Mouse (Mus musculus): ENCODE data around the gene Atr.

Atr gene

GRCm38 (mm10) chr9:95857414-95858026 lies at the start of gene Atr:
Gene Atr, plus strand, starts transcription at chr9:95857597.
- peak; percentile 92 for DNase-seq

DNA sequence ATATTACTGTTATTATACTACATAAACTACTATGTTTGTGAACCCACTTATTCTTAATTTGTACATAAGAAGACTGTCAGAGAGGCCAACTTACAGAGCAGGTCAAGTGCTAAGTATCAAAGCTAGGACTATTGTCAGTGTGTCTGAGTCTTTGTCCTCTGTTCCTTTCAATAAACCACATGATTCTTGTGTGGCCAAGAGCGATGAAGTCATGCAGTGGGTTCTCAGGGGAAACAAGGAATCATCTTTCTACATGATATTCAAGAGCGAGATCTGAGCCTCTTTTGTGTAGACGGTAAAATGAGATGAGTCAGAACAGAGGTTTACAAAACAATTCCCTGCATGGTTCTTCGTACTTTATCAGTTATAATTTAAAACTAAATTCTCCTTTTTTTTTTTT lies 47.8 kb upstream of the Atr start:
- DNase-seq = no peak

DNA sequence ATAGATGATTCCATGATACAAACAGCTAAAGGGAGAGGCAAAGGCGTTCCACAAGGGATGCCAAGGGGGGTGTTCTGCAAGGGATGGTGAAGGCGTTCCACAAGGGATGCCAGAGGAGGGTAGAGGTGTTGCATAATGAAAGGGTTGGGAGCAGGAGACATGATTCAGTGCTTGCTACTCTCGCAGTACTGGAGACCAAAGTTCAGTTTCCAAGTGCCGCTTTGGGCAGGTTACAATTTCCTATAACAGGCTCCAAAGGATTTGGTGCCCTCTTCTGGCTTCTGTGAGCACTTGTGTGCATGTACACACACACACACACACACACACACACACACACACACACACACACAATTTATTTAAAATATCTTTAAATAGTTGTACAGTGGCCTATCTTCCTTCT lies 45.6 kb upstream of the Atr start:
- DNase-seq = no peak

GRCm38 (mm10) chr9:95813721-95814531 lies 43.5 kb upstream of the Atr start:
- no peak for DNase-seq

DNA sequence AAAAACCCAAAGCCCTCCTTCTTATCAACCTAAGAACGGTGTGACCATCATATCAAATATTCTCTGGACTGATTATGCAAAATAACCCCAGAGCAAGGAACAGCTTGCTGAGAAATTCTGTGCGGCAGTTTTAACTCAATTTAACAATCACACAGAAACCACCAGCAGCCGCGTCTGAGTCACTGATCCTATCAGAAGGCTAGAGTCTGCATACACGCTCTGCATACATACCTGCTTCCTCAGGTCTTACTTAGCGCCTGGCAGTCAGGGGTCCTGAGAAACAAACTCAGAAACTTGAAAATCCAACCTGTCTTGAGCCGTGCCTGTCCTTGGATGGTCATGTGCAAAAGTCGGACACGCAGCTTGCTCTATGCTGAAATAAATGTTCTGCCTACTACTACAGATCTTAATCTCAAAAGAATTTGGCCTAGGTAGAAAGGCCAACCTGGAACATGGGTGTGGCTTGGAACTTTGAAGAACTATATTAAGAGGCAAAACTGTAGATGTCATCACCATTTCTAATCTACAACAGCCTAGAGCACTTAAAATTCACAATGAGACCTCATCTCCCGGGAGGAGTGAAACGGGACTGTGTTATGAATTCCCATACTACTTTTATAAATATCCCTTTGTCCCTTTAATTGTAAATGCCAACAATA lies 42.3 kb upstream of the Atr start:
- DNase-seq = no peak

DNA sequence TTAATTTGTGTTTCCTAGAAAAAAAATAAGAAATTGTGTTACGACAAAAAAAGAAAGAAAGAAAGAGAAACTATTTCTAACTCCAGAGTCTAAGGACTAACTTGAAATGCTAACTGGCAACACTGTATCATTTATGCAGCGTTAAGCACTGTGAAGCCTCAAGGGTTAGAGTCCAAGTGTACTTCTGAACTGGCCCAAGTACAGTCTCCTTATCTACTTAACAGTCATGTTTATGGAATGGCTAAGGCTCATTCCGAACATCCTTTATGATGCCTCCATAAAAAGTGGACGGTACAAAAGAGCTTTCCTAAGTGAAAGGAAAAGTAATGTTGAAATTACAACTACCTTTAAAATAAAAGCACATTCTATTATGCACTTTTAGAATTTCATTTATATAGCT lies 41.7 kb upstream of the Atr start:
- DNase-seq = no peak

DNA sequence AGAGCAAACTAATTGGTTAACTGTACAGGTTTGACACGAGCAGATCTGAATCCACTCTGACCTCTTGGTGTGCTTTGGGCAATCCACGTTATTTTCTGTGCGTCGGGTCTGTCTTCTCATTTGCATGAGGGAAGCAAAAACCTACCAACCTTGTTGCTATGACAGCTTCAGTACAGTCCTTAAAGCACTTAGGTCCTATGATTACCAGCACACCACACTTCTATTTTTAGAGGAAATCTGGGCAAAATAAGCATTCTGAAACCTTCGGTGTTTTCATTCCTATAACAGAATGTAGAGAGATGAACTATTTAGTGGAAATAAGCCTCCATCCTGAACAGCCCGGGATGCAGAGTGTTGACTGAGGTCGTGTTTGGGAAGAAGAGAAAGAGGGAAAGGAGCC lies 34.9 kb upstream of the Atr start:
- DNase-seq = no peak

- DNase-seq = no peak
Measured at GRCm38 (mm10) chr9:95827565-95827964, 29.8 kb upstream of the Atr start.

DNA sequence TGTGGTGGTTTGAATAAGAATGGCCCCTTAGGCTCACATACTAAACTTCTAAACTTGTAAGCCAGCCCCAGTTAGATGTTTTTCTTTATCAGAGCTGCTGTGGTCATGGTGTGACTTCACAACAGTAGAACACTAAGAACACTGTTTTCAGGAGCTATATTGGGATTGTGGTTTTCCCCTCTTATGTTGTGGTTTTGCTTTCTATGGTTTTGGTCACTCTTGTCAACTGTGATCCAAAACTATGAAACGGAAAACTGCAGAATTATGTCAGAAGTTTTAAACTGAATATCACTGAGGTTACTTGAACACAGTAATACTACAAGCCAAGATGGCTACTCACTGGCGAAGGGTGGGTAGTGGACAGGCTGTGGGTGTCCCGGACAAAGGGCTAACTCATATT lies 24.6 kb upstream of the Atr start:
- DNase-seq = no peak

- DNase-seq = no peak
Measured at GRCm38 (mm10) chr9:95834799-95835198, 22.6 kb upstream of the Atr start.

DNA sequence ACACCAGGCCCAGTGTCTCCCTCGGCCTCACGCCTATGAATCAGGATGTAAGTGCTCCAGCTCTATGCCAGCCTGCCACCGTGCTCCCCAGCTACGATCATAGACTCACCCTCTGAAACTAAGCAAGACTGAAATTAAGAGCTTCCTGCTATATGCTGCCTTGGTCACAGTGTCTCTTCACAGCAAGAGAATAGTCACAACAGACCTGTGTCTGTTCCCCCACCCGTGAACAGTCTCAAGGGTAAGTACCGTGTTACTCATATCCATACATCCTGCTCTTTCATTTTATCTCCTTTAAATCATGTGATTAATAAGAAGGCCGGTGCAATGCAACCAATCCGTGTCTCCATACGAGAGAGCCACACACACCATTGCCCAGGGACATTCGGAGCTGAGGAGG lies 21.7 kb upstream of the Atr start:
- no peak for DNase-seq

DNA sequence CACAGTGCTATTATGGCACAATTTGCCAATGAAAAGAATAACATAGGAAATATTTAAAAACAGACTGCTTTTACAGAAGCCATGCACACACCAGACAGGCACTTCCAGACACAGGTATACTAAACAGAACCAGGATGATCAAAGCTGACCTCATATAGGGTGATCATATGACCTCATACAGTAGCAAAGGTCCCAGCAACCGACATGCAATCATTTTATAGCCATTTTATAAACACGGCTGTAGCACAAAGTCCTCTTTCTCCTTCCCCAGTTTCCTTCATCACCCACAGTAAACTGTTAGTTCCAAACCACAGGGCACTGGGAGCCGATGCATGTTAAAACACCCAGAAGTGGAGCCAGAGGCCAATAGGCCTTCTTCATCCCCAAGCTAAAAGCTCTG lies 18.0 kb upstream of the Atr start:
- DNase-seq = no peak

GRCm38 (mm10) chr9:95844825-95845460 lies 12.5 kb upstream of the Atr start, which contains the start of gene Pls1:
Gene Pls1, minus strand, starts transcription at chr9:95845311.
- peak; percentile 86 for DNase-seq

DNA sequence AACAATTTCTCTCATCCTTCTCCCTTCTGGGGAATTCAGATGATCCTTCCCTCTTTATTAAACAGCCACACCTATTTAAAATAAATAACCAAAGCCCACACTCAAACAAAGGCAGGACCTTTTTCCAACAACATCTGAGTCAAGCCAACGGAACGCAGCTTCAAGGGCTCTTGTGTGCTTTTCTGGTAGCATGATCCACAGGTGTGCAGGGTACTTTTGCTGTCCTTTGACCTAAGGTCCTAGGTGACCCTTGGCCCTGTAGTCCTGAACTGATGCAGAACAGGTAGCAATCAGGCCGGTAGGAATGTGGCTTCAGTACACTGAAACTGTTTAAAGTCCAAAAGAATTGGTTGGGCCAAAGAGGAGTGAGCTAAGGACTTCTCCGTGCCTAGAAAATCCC lies 11.7 kb upstream of the Atr start:
- no peak for DNase-seq

DNA sequence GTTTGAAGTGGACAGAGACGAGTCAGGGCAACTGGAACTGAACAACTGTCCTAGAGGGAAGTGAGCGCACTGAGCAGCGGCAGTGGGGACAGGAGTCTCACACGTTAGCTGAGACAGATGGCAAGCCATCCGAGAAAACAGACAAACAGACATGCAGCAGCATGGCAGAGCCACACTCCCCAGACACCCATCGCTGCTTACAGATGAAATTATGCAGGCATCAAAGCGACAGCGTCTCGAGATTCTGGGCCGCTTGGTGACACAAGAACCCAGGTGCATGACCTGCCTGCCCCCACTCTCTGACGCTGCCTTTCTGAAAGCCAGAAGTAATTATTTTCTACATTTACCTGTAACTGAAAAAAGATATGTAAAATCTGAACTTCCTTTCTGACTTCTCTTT lies 5.7 kb upstream of the Atr start:
- DNase-seq = no peak

DNA sequence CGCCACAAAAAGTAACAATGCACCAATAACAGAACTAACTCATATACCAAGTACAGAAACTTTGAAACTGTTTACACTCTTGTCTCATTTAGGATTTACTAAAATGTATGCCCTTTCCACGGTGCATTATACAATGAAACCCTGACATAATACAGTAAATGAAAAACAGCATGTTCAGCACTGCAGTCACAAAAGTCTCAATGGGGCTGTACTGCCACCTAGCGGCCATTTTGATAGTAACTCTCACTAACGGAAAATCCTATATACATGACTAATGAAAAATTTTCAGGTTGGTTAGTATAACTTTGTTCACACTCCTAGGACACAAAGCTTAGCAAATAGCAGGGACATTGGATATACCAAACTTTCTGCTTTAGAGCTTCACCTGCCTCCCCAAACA lies 4.5 kb upstream of the Atr start:
- DNase-seq = peak; percentile 81

GRCm38 (mm10) chr9:95854891-95855290 lies 2.5 kb upstream of the Atr start:
- DNase-seq = no peak

- no peak for DNase-seq
Measured at GRCm38 (mm10) chr9:95856004-95856403, 1.4 kb upstream of the Atr start.

GRCm38 (mm10) chr9:95858027-95858570 lies 702 bp downstream of the Atr start:
- DNase-seq = peak; percentile 12

GRCm38 (mm10) chr9:95878246-95878645 lies 20.8 kb downstream of the Atr start:
- no peak for DNase-seq

GRCm38 (mm10) chr9:95882751-95883150 lies 25.4 kb downstream of the Atr start:
- no peak for DNase-seq

DNA sequence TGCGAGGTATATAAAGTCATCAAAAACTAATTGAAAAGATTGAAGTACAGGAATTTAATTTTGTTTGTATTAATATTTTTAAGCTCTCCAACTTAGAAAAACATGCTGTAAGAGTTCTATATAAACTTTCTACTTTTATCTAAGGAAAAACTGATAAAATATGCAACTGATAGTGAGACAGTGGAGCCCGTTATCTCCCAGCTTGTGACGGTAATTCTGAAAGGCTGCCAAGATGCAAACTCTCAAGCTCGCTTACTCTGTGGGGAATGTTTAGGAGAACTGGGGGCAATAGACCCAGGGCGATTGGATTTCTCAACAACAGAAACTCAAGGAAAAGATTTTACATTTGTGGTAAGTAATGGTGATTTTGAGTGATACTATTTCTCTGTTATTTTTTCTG lies 40.0 kb downstream of the Atr start:
- DNase-seq = no peak

GRCm38 (mm10) chr9:95932855-95933254 lies 75.5 kb downstream of the Atr start:
- DNase-seq = no peak

Measured in right cerebral cortex, postnatal 14 days (tissue).